Mouse (Mus musculus) heart, postnatal 10 days (tissue): ENCODE measurements around the gene Il27. TPM values are rescaled to one million over a fixed set of nuclear protein-coding genes. Genes with fewer than 3 reads are reported as not detected.
A peak's percentile ranks its signal among the peaks of the same experiment; 100 is the strongest.

Source experiments
- DNase-seq, 2 experiments: peaks; one replicate each; pipeline ENCODE4 v3.0.0; 2021
- intact Hi-C: fragments of 180-260 bp; cut with DNase I; formaldehyde crosslinking; loops from one replicate; pipeline ENCODE4 v1.15.1; 2025
- total RNA-seq, 2 experiments: library from RNA; stranded (reverse); gene quantifications; 2 replicates each; pipeline ENCODE4 v1.2.3; 2021

The Il27 gene
- total RNA-seq: not detected

DNA sequence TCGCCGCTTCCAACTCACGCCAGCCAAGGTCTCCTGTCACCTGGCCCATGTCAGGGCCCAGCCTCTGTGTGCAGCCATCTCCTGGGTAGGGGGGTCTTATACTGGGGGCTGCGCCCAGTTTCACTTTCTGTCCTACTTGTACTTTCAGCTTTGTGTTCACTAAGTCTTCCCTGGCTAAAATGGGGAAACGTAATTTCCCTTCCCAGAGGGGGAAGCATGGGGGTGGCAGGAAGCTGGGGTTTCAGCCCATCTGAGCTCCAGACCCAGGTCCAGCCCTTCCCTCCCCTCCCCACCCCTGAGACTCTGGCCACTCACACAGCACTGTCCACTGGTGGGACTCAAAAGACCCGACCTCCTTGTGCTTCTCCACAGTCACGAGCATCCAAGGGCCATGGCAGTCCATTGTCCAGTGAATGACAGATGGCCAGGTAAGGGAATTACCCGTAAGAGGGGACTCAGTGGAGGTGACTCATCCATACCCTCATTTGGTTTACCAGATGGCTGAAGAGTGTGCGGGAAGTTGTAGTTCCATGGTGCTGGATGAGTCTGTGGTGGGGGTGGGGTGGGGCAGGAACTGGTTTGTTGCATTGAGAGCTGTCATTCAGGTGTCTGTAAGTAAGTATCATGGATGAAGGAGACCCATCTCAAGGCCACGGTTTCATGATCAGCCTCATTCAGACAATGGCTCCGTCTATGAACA, at the start of gene Il27:
Il27 (minus strand) TSS at position 80 of the 700 bp plus-strand sequence.
- DNase-seq: no peak
- intact Hi-C loops: no loop called here

- intact Hi-C loops: loop anchor here (10.0 kb wide), 1 partner anchor 470 kb away; no protein-coding TSS in a partner anchor
Measured at GRCm38 (mm10) chr7:126644345-126644744, 49.6 kb upstream of the Il27 start.

DNA sequence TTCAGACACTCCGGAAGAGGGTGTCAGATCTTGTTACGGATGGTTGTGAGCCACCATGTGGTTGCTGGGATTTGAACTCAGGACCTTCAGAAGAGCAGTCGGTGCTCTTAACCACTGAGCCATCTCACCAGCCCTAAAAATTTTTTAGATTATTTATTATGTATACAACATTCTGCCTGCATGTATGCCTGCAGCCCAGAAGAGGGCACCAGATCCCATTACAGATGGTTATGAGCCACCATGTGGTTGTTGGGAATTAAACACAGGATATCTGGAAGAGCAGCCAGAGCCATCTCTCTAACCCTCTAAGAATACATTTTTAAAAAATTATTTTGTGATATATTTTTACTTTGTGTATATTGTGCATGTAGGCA, 48.5 kb upstream of the Il27 start:
- peak; percentile 49 to 71 for DNase-seq
- intact Hi-C loops: loop anchor here (1.0 to 10.0 kb wide), 2 partner anchors 50 to 472 kb away; no protein-coding TSS in a partner anchor

More at GRCm38 (mm10) chr7:126644345-126644744, 49.6 kb upstream of the Il27 start:
- no peak for DNase-seq

GRCm38 (mm10) chr7:126642545-126643243, 48.0 kb upstream of the Il27 start:
- no peak for DNase-seq
- intact Hi-C loops: loop anchor here (1.0 to 10.0 kb wide), 2 partner anchors 51 to 472 kb away; no protein-coding TSS in a partner anchor

GRCm38 (mm10) chr7:126636733-126637520, 42.2 kb upstream of the Il27 start:
- DNase-seq: peak; percentile 55
- intact Hi-C loops: loop anchor here (2.0 to 5.0 kb wide), 3 partner anchors 50 to 160 kb away; partner anchors contain the start of gene Sh2b1

DNA sequence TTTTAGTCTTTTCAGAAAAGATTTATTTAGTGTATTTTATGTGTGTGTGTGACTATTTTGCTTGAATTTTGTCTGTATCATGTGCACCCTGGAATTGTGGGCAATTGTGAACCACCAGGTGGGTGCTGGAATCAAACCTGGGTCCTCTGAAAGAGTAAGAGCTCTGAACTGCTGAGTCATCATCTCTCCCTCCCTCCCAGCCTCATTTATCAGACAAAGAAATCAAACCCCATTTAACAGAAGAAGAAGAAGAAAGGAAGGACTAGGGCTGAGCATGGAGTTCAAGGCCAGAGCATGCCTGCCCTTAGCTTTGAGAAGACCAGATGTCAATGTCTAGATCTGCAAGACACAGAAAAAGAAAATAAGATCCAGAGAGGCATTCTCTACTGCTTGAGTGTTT, 40.6 kb upstream of the Il27 start:
- intact Hi-C loops: loop anchor here (5.0 kb wide), 1 partner anchor 158 kb away; the partner anchor contains the start of gene Sh2b1
- DNase-seq: no peak

DNA sequence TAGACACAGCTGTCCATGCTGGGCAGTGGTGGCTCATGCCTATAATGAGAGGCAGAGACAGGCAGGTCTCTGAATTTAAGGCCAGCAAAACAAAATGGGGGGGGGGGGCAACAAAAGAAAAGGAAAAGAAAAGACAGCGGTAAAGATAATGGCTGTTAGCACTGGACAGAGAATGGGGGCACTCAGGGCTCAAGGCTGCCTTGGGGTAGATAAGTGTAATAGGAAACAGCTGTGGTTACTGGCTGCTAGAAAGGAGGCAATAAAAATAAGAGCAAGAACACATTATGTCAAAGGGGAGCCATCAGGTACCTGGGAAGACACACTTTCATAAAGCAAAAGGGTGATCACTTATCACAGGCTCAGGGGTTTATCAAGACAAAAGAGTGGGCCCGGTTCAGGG, 37.7 kb upstream of the Il27 start:
- intact Hi-C loops: no loop called here
- DNase-seq: no peak

DNA sequence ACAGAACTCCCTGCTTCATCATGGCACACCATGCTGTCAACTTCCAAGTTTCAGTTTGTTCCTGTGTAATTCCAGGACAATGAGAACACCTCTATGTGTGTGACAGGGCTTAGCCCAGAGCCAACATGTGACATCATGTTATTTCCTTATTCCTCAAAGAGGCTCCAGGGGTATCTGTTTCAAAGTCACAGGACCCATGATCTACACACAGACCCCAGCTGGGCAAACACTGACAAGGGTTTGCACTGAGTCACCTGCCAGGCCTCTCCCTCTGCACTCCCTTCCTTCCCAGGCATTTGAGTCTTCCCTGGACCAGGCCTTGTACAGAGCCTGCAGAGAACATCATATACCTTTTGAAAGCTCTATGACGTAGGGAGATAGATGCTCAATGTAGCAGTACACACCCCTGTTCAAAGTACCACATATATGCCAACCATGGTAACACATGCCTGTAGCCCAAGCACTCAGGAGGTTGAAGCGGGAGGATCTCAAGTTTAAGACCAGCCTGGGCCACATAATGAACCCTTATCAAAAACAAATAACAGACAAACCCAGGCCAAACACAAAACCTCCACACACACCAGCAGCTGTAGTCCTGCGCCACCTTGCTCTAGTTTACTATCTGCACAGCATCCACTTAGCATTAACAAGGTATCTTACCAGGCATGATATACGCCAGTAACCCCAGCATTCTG, 36.2 kb upstream of the Il27 start, which contains the start of gene Nupr1:
Nupr1 (minus strand) TSS at position 38 of the 695 bp plus-strand sequence.
- intact Hi-C loops: no loop called here
- no peak for DNase-seq

DNA sequence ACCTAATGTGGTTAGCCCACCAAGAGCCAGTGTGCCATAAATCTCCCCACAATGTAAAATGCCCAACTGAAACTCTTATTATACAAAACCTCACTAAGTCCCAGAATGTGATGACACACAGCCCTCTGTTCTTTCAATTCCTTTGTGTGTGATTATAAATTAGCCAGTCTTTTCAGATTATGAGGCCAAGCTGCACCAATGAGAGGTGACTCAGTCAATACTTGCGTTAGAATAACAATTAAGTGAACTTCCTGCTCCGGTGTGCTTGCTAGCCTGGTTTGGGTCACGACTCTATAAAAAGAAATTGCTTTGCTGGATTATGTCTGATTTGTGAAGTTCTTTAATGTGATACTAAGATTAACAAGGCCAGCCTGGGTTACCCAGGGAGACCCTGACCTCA, 35.2 kb upstream of the Il27 start:
- intact Hi-C loops: no loop called here
- DNase-seq: no peak

- no peak for DNase-seq
- intact Hi-C loops: no loop called here
Measured at GRCm38 (mm10) chr7:126628111-126628510, 33.4 kb upstream of the Il27 start.

DNA sequence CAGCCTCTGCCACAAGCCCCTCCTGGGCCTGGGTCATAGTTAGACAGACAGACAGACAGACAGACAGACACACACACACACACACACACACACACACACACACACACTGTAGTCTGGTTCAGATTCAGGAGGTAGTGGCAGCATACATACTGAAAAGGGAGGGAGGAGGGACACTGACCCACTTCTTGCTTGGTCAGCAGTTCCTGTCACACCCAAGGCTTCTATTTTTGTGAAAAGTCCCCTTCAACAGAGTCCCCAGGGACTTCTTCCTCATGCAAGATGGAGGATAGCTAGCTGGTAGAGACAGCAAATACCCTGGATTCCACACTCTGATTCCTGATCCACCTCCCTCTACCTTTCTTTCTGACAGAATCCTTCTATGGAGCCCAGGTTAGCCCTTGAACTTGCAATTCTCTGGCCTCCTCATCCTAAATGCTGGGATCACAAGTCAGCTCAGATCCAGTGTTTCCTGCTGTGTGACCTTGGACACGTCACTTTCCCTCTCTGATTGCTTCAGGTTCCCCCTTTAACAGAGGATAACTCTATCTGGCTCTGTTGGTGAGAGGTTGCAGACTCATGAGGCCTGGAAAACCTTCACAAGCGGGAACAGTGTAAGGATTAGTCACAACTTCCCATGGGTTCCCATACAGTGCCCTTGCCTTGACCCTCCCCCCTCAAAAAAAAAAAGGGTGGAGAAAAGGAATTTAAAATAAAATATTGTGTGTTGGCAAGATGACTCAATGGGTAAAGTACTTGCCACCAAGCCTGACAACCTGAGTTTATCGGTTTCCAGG, 31.3 kb upstream of the Il27 start:
- intact Hi-C loops: no loop called here
- DNase-seq: no peak

GRCm38 (mm10) chr7:126625369-126625768, 30.6 kb upstream of the Il27 start:
- intact Hi-C loops: no loop called here

GRCm38 (mm10) chr7:126624774-126625173, 30.0 kb upstream of the Il27 start:
- peak in 1 of 2 experiments; percentile 18 for DNase-seq
- intact Hi-C loops: no loop called here

More at GRCm38 (mm10) chr7:126625369-126625768, 30.6 kb upstream of the Il27 start:
- peak; percentile 83 to 84 for DNase-seq

GRCm38 (mm10) chr7:126623381-126623780, 28.6 kb upstream of the Il27 start:
- no peak for DNase-seq
- intact Hi-C loops: no loop called here

- DNase-seq: no peak
- intact Hi-C loops: no loop called here
Measured at GRCm38 (mm10) chr7:126621452-126622359, 27.0 kb upstream of the Il27 start.

- intact Hi-C loops: no loop called here
Measured at GRCm38 (mm10) chr7:126619559-126620275, 25.0 kb upstream of the Il27 start.

GRCm38 (mm10) chr7:126616707-126617106, 22.0 kb upstream of the Il27 start:
- intact Hi-C loops: no loop called here
- no peak for DNase-seq

More at GRCm38 (mm10) chr7:126619559-126620275, 25.0 kb upstream of the Il27 start:
- DNase-seq: no peak

DNA sequence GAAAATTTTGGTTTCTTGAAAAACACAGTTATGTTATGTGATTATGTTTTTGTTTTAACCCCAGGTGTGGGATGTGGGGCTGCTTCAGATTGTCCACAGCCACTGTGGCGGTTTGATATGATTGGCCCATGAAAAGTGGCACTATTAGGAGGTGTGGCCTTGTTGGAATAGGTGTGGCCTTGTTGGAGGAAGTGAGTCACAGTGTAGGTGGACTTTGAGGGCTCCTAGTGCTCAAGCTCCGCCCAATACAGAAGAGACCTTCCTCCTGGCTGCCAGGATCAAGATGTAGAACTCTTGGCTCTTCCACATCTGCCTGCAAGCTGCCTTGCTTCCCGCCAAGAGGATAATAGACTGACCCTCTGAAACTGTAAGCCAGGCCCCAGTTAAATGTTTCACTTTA, 18.0 kb upstream of the Il27 start:
- intact Hi-C loops: no loop called here
- no peak for DNase-seq
